In genomic region chr1:90967583-90967982, GRCm38 (mm10) we compare ENCODE assay signal across 11 mouse cellular contexts. TPM values are rescaled to one million over a fixed set of nuclear protein-coding genes. Genes with fewer than 3 reads are reported as not detected.
A peak's percentile ranks its signal among the peaks of the same experiment; 100 is the strongest.
DNase-seq lines count a peak whose midpoint lies in the region; ATAC-seq and TF ChIP-seq lines count a peak whose summit lies in the region.
"Had no signal": no experiment of that assay in that cellular context is flagged by ENCODE, and none has a peak within 500 bp of the region (broad histone marks: within the 10 kb centered on the region; RNA-seq: fewer than 3 reads in every experiment).

No protein-coding gene starts in this region.

- no peaks in the 10 kb centered on the region for H3K9me3 ChIP-seq in hindbrain, embryonic 13.5 days
- no peaks in the 10 kb centered on the region for H3K9me3 ChIP-seq in hindbrain, embryonic 11.5 days (ENCODE audit: control insufficient read depth, low read length)
- no peaks in the 10 kb centered on the region for H3K9me3 ChIP-seq in lung, postnatal 0 days (ENCODE audit: low read length)
- H3K9me3 ChIP-seq in limb, embryonic 10.5 days (replicated peaks): no peaks in the 10 kb centered on the region
- H3K9me3 ChIP-seq: neural tube, embryonic 12.5 days had no signal

- no peak for DNase-seq in hindbrain, embryonic 11.5 days (ENCODE audit: low spot score)
- peak; percentile 74 for DNase-seq in adrenal gland, adult 8-10 months
- peak; percentile 84 to 88 for DNase-seq in heart, postnatal 10 days
- DNase-seq in lung, postnatal 0 days (ENCODE audit: low spot score): peak; percentile 79
- no peak for DNase-seq in limb, embryonic 10.5 days (ENCODE audit: low spot score)
- no peak for DNase-seq in right cerebral cortex, adult 18-20 months
- DNase-seq in natural killer cell, adult 2 months (ENCODE audit: low spot score in 2 of 2): no peak

- no peaks in the 10 kb centered on the region for H3K36me3 ChIP-seq in hindbrain, embryonic 13.5 days
- H3K36me3 ChIP-seq in hindbrain, embryonic 11.5 days (ENCODE audit: control insufficient read depth, insufficient read depth, low read length): no peaks in the 10 kb centered on the region
- H3K36me3 ChIP-seq in lung, postnatal 0 days (ENCODE audit: insufficient read depth, low read length): no peaks in the 10 kb centered on the region
- H3K36me3 ChIP-seq in limb, embryonic 10.5 days: no peaks in the 10 kb centered on the region
- H3K36me3 ChIP-seq: neural tube, embryonic 12.5 days had no signal

- no peak overlapping the region for H3K27ac ChIP-seq in hindbrain, embryonic 13.5 days
- H3K27ac ChIP-seq in hindbrain, embryonic 11.5 days (ENCODE audit: low read depth, low read length): no peak overlapping the region
- H3K27ac ChIP-seq in lung, postnatal 0 days (ENCODE audit: low read length): no peak overlapping the region
- H3K27ac ChIP-seq in limb, embryonic 10.5 days: no peak overlapping the region
- H3K27ac ChIP-seq: neural tube, embryonic 12.5 days had no signal

- H3K9ac ChIP-seq in hindbrain, embryonic 13.5 days: no peak overlapping the region
- no peak overlapping the region for H3K9ac ChIP-seq in hindbrain, embryonic 11.5 days (ENCODE audit: low read depth, low read length)
- H3K9ac ChIP-seq in lung, postnatal 0 days (replicated peaks; ENCODE audit: low read depth): no peak overlapping the region
- H3K9ac ChIP-seq: neural tube, embryonic 12.5 days had no signal

- WGBS in hindbrain, embryonic 13.5 days: 54% methylated on average over 7 of the region's 7 CpGs
- 79% methylated on average over 7 of the region's 7 CpGs for WGBS in hindbrain, embryonic 11.5 days
- 44% methylated on average over 7 of the region's 7 CpGs for WGBS in lung, postnatal 0 days
- 91% methylated on average over 7 of the region's 7 CpGs for WGBS in limb, embryonic 10.5 days

- peaks cover 24% of the 10 kb centered on the region for H3K4me1 ChIP-seq in hindbrain, embryonic 13.5 days (replicated peaks)
- H3K4me1 ChIP-seq in hindbrain, embryonic 11.5 days (replicated peaks; ENCODE audit: control insufficient read depth, insufficient read depth, low read length): no peaks in the 10 kb centered on the region
- H3K4me1 ChIP-seq in lung, postnatal 0 days (ENCODE audit: insufficient read depth, low read depth, low read length): peaks cover 6% of the 10 kb centered on the region; the same call in 1 of the 2 replicates
- H3K4me1 ChIP-seq in limb, embryonic 10.5 days: peaks cover 13% of the 10 kb centered on the region

- H3K27me3 ChIP-seq in hindbrain, embryonic 13.5 days: peaks cover 28% of the 10 kb centered on the region; the same call in 1 of the 2 replicates
- 0 out of 2 replicates have a peak, but pooled peaks cover 2% of the 10 kb centered on the region for H3K27me3 ChIP-seq in hindbrain, embryonic 11.5 days (ENCODE audit: control insufficient read depth, insufficient read depth, low read length)
- no peaks in the 10 kb centered on the region for H3K27me3 ChIP-seq in lung, postnatal 0 days (replicated peaks; ENCODE audit: insufficient read depth, low read length)
- peaks cover 28% of the 10 kb centered on the region for H3K27me3 ChIP-seq in limb, embryonic 10.5 days (ENCODE audit: low read depth, poor library complexity, severe bottlenecking)
- H3K27me3 ChIP-seq: neural tube, embryonic 12.5 days had no signal

- TF ChIP-seq EP300 in lung, postnatal 0 days (IDR thresholded peaks at IDR 0.05): no peak

- no peak overlapping the region for H3K4me2 ChIP-seq in hindbrain, embryonic 13.5 days
- H3K4me2 ChIP-seq in hindbrain, embryonic 11.5 days (replicated peaks; ENCODE audit: low read depth, low read length): no peak overlapping the region
- H3K4me2 ChIP-seq in lung, postnatal 0 days (replicated peaks; ENCODE audit: low read depth, low read length): no peak overlapping the region
- H3K4me2 ChIP-seq: neural tube, embryonic 12.5 days had no signal

- ATAC-seq in hindbrain, embryonic 13.5 days (ENCODE audit: low FRiP score): peak; percentile 60; the same call in 1 of the 2 replicates
- no peak for ATAC-seq in hindbrain, embryonic 11.5 days (ENCODE audit: low FRiP score)
- ATAC-seq in lung, postnatal 0 days: peak; percentile 57

- no peak for TF ChIP-seq CTCF in lung, postnatal 0 days (IDR thresholded peaks at IDR 0.05)

- intact Hi-C loops in heart, postnatal 10 days (cut with DNase I): no loop called here

- H3K4me3 ChIP-seq in hindbrain, embryonic 13.5 days: no peak overlapping the region
- no peak overlapping the region for H3K4me3 ChIP-seq in hindbrain, embryonic 11.5 days (ENCODE audit: low read depth, low read length)
- no peak overlapping the region for H3K4me3 ChIP-seq in lung, postnatal 0 days (ENCODE audit: low read depth, low read length)
- no peak overlapping the region for H3K4me3 ChIP-seq in limb, embryonic 10.5 days
- H3K4me3 ChIP-seq: neural tube, embryonic 12.5 days had no signal

RNA-seq across cellular contexts. Expression of gene Rab17, which starts 1.9 kb away (rescaled TPM):
- 0.25 and 0.55 TPM in 2 replicates for polyA plus RNA-seq in hindbrain, embryonic 13.5 days (2015; fragmentation: Nextera tagmentation; extraction: Ambion mirVana)
- 0.33 TPM in 1 of 2 replicates, not detected in the other for polyA plus RNA-seq in hindbrain, embryonic 11.5 days (2014; fragmentation: Nextera tagmentation; extraction: Ambion mirVana)
- not detected for total RNA-seq in adrenal gland, adult 8-10 months (2022)
- total RNA-seq in heart, postnatal 10 days (2021): 1 to 10 TPM; 3.8 to 5.0 TPM
- 1.6 and 2.0 TPM in 2 replicates for polyA plus RNA-seq in lung, postnatal 0 days (2015; fragmentation: Nextera tagmentation; extraction: Ambion mirVana)
- polyA plus RNA-seq in limb, embryonic 10.5 days (2016; fragmentation: Nextera tagmentation; extraction: Ambion mirVana): 0.34 and 0.69 TPM in 2 replicates
- total RNA-seq: left cerebral cortex, postnatal 36 days had no signal
- polyA plus RNA-seq: neural tube, embryonic 12.5 days had no signal

RNA-seq across cellular contexts. Expression of gene Prlh, which starts 14.7 kb away (rescaled TPM):
- polyA plus RNA-seq in hindbrain, embryonic 13.5 days (2015; fragmentation: Nextera tagmentation; extraction: Ambion mirVana): not detected in 2 replicates
- polyA plus RNA-seq in hindbrain, embryonic 11.5 days (2014; fragmentation: Nextera tagmentation; extraction: Ambion mirVana): not detected in 2 replicates
- not detected for total RNA-seq in adrenal gland, adult 8-10 months (2022)
- total RNA-seq in heart, postnatal 10 days (2021): not detected
- polyA plus RNA-seq in lung, postnatal 0 days (2015; fragmentation: Nextera tagmentation; extraction: Ambion mirVana): not detected in 2 replicates
- polyA plus RNA-seq in limb, embryonic 10.5 days (2016; fragmentation: Nextera tagmentation; extraction: Ambion mirVana): not detected in 2 replicates
- total RNA-seq: left cerebral cortex, postnatal 36 days had no signal
- polyA plus RNA-seq: cortical plate, adult 2 months; neural tube, embryonic 12.5 days had no signal

RNA-seq across cellular contexts. Expression of gene Lrrfip1, which starts 31.0 kb away (rescaled TPM):
- 35.5 and 39.1 TPM in 2 replicates for polyA plus RNA-seq in hindbrain, embryonic 13.5 days (2015; fragmentation: Nextera tagmentation; extraction: Ambion mirVana)
- polyA plus RNA-seq in hindbrain, embryonic 11.5 days (2014; fragmentation: Nextera tagmentation; extraction: Ambion mirVana): 23.5 and 27.7 TPM in 2 replicates
- 10 to 100 TPM; 50.3 to 77.4 (median 59.8) TPM for total RNA-seq in adrenal gland, adult 8-10 months (2022)
- total RNA-seq in heart, postnatal 10 days (2021): 100 to 1,000 TPM; 172 to 186 TPM
- 83.1 and 101 TPM in 2 replicates for polyA plus RNA-seq in lung, postnatal 0 days (2015; fragmentation: Nextera tagmentation; extraction: Ambion mirVana)
- polyA plus RNA-seq in limb, embryonic 10.5 days (2016; fragmentation: Nextera tagmentation; extraction: Ambion mirVana): 21.2 and 21.7 TPM in 2 replicates

RNA-seq across cellular contexts. Expression of gene Mlph, which starts 52.7 kb away (rescaled TPM):
- 0.04 and 0.17 TPM in 2 replicates for polyA plus RNA-seq in hindbrain, embryonic 13.5 days (2015; fragmentation: Nextera tagmentation; extraction: Ambion mirVana)
- polyA plus RNA-seq in hindbrain, embryonic 11.5 days (2014; fragmentation: Nextera tagmentation; extraction: Ambion mirVana): 0.03 TPM in 1 of 2 replicates, not detected in the other
- total RNA-seq in adrenal gland, adult 8-10 months (2022): 1 to 10 TPM; 3.8 to 7.5 (median 5.4) TPM
- under 1 TPM; 0.45 to 0.86 TPM for total RNA-seq in heart, postnatal 10 days (2021)
- polyA plus RNA-seq in lung, postnatal 0 days (2015; fragmentation: Nextera tagmentation; extraction: Ambion mirVana): 2.4 and 2.7 TPM in 2 replicates
- polyA plus RNA-seq in limb, embryonic 10.5 days (2016; fragmentation: Nextera tagmentation; extraction: Ambion mirVana): 0.06 and 0.51 TPM in 2 replicates

Comparison
In these comparisons a context has a peak if more than half of its experiments do, and no peak if none do; other contexts are left out.
1. DNase-seq: peak in adrenal gland, adult 8-10 months (single experiment), heart, postnatal 10 days (2 of 2) and lung, postnatal 0 days (single experiment); none in hindbrain, embryonic 11.5 days (single experiment), limb, embryonic 10.5 days (single experiment), right cerebral cortex, adult 18-20 months (single experiment) and natural killer cell, adult 2 months (0 of 2).